Mouse (Mus musculus): ENCODE measurements around the gene Opcml. TPM values are rescaled to one million over a fixed set of nuclear protein-coding genes. Genes with fewer than 3 reads are reported as not detected.

Gene Opcml
- polyA plus RNA-seq, 1 experiment: 0.04 TPM

GRCm38 (mm10) chr9:28681252-28682037 lies 890.9 kb downstream of the Opcml start:
- no peaks in the 10 kb centered on the region for H3K4me1 ChIP-seq (ENCODE audit: control insufficient read depth, insufficient read depth, insufficient read length, low read length)
- no peak for TF ChIP-seq POLR2A (IDR thresholded peaks at IDR 0.05; ENCODE audit: low read depth, low read length)
- TF ChIP-seq CTCF (IDR thresholded peaks at IDR 0.05; ENCODE audit: extremely low read depth, insufficient read length, insufficient replicate concordance, low read depth, low read length): no peak
- H3K36me3 ChIP-seq (ENCODE audit: control insufficient read depth, insufficient read depth, low read length): no peaks in the 10 kb centered on the region
- no peak overlapping the region for H3K27ac ChIP-seq (ENCODE audit: insufficient read depth, low read depth, low read length)
- no peak overlapping the region for H3K4me3 ChIP-seq (ENCODE audit: low read depth, low read length)
- 73% methylated on average over 6 of the region's 6 CpGs for WGBS
- H3K27me3 ChIP-seq (ENCODE audit: control insufficient read depth, insufficient read depth, low read length): no peaks in the 10 kb centered on the region

- TF ChIP-seq POLR2A (IDR thresholded peaks at IDR 0.05; ENCODE audit: low read depth, low read length) (no peak), CTCF (IDR thresholded peaks at IDR 0.05; ENCODE audit: extremely low read depth, insufficient read length, insufficient replicate concordance, low read depth, low read length) (no peak)
- Histone ChIP-seq H3K4me1 (ENCODE audit: control insufficient read depth, insufficient read depth, insufficient read length, low read length) (no peaks in the 10 kb centered on the region), H3K4me3 (ENCODE audit: low read depth, low read length) (no peak overlapping the region), H3K36me3 (ENCODE audit: control insufficient read depth, insufficient read depth, low read length) (no peaks in the 10 kb centered on the region), H3K27me3 (ENCODE audit: control insufficient read depth, insufficient read depth, low read length) (no peaks in the 10 kb centered on the region), H3K27ac (ENCODE audit: insufficient read depth, low read depth, low read length) (no peak overlapping the region)
- 55% methylated on average over 5 of the region's 5 CpGs for WGBS
Observed at GRCm38 (mm10) chr9:28683951-28684470, 893.4 kb downstream of the Opcml start.

- Histone ChIP-seq H3K27ac (ENCODE audit: insufficient read depth, low read depth, low read length) (no peak overlapping the region), H3K4me1 (ENCODE audit: control insufficient read depth, insufficient read depth, insufficient read length, low read length) (no peaks in the 10 kb centered on the region), H3K27me3 (ENCODE audit: control insufficient read depth, insufficient read depth, low read length) (no peaks in the 10 kb centered on the region), H3K4me3 (ENCODE audit: low read depth, low read length) (no peak overlapping the region), H3K36me3 (ENCODE audit: control insufficient read depth, insufficient read depth, low read length) (no peaks in the 10 kb centered on the region)
- WGBS: 60% methylated on average over 7 of the region's 7 CpGs
- TF ChIP-seq CTCF (IDR thresholded peaks at IDR 0.05; ENCODE audit: extremely low read depth, insufficient read length, insufficient replicate concordance, low read depth, low read length): no peak
- no peak for TF ChIP-seq POLR2A (IDR thresholded peaks at IDR 0.05; ENCODE audit: low read depth, low read length)
Observed at GRCm38 (mm10) chr9:28686942-28687611, 896.5 kb downstream of the Opcml start.

- H3K27me3 ChIP-seq (ENCODE audit: control insufficient read depth, insufficient read depth, low read length): no peaks in the 10 kb centered on the region
- H3K27ac ChIP-seq (ENCODE audit: insufficient read depth, low read depth, low read length): no peak overlapping the region
- no peaks in the 10 kb centered on the region for H3K36me3 ChIP-seq (ENCODE audit: control insufficient read depth, insufficient read depth, low read length)
- TF ChIP-seq CTCF (IDR thresholded peaks at IDR 0.05; ENCODE audit: extremely low read depth, insufficient read length, insufficient replicate concordance, low read depth, low read length) (no peak), POLR2A (IDR thresholded peaks at IDR 0.05; ENCODE audit: low read depth, low read length) (no peak)
- H3K4me1 ChIP-seq (ENCODE audit: control insufficient read depth, insufficient read depth, insufficient read length, low read length): no peaks in the 10 kb centered on the region
- H3K4me3 ChIP-seq (ENCODE audit: low read depth, low read length): no peak overlapping the region
- WGBS: 51% methylated on average over 2 of the region's 2 CpGs
Observed at GRCm38 (mm10) chr9:28690134-28690533, 899.6 kb downstream of the Opcml start.

GRCm38 (mm10) chr9:28705796-28706195 lies 915.2 kb downstream of the Opcml start:
- H3K4me3 ChIP-seq (ENCODE audit: low read depth, low read length): no peak overlapping the region
- H3K27me3 ChIP-seq (ENCODE audit: control insufficient read depth, insufficient read depth, low read length): no peaks in the 10 kb centered on the region
- H3K27ac ChIP-seq (ENCODE audit: insufficient read depth, low read depth, low read length): no peak overlapping the region
- H3K36me3 ChIP-seq (ENCODE audit: control insufficient read depth, insufficient read depth, low read length): no peaks in the 10 kb centered on the region
- TF ChIP-seq POLR2A (IDR thresholded peaks at IDR 0.05; ENCODE audit: low read depth, low read length): no peak
- no peak for TF ChIP-seq CTCF (IDR thresholded peaks at IDR 0.05; ENCODE audit: extremely low read depth, insufficient read length, insufficient replicate concordance, low read depth, low read length)
- H3K4me1 ChIP-seq (ENCODE audit: control insufficient read depth, insufficient read depth, insufficient read length, low read length): no peaks in the 10 kb centered on the region
- 71% methylated on average over 4 of the region's 4 CpGs for WGBS

GRCm38 (mm10) chr9:28714544-28714943 lies 924.0 kb downstream of the Opcml start:
- TF ChIP-seq POLR2A (IDR thresholded peaks at IDR 0.05; ENCODE audit: low read depth, low read length) (no peak), CTCF (IDR thresholded peaks at IDR 0.05; ENCODE audit: extremely low read depth, insufficient read length, insufficient replicate concordance, low read depth, low read length) (no peak)
- no peaks in the 10 kb centered on the region for H3K4me1 ChIP-seq (ENCODE audit: control insufficient read depth, insufficient read depth, insufficient read length, low read length)
- H3K4me3 ChIP-seq (ENCODE audit: low read depth, low read length): no peak overlapping the region
- no peaks in the 10 kb centered on the region for H3K36me3 ChIP-seq (ENCODE audit: control insufficient read depth, insufficient read depth, low read length)
- 77% methylated on average over 2 of the region's 2 CpGs for WGBS
- H3K27me3 ChIP-seq (ENCODE audit: control insufficient read depth, insufficient read depth, low read length): no peaks in the 10 kb centered on the region
- no peak overlapping the region for H3K27ac ChIP-seq (ENCODE audit: insufficient read depth, low read depth, low read length)

GRCm38 (mm10) chr9:28720186-28720585 lies 929.6 kb downstream of the Opcml start:
- no peaks in the 10 kb centered on the region for H3K36me3 ChIP-seq (ENCODE audit: control insufficient read depth, insufficient read depth, low read length)
- no peaks in the 10 kb centered on the region for H3K27me3 ChIP-seq (ENCODE audit: control insufficient read depth, insufficient read depth, low read length)
- TF ChIP-seq POLR2A (IDR thresholded peaks at IDR 0.05; ENCODE audit: low read depth, low read length): no peak
- no peak for TF ChIP-seq CTCF (IDR thresholded peaks at IDR 0.05; ENCODE audit: extremely low read depth, insufficient read length, insufficient replicate concordance, low read depth, low read length)
- no peak overlapping the region for H3K27ac ChIP-seq (ENCODE audit: insufficient read depth, low read depth, low read length)
- H3K4me1 ChIP-seq (ENCODE audit: control insufficient read depth, insufficient read depth, insufficient read length, low read length): no peaks in the 10 kb centered on the region
- H3K4me3 ChIP-seq (ENCODE audit: low read depth, low read length): no peak overlapping the region
- 81% methylated on average over 2 of the region's 2 CpGs for WGBS

All from small intestine, adult 2 months (tissue).